Mouse (Mus musculus): ENCODE measurements around the gene Rnf44.

Rnf44 gene

GRCm38 (mm10) chr13:54687096-54687495 lies 6.6 kb downstream of the Rnf44 start:
- peak; percentile 54 for DNase-seq (ENCODE audit: low read depth, low spot score)

DNA sequence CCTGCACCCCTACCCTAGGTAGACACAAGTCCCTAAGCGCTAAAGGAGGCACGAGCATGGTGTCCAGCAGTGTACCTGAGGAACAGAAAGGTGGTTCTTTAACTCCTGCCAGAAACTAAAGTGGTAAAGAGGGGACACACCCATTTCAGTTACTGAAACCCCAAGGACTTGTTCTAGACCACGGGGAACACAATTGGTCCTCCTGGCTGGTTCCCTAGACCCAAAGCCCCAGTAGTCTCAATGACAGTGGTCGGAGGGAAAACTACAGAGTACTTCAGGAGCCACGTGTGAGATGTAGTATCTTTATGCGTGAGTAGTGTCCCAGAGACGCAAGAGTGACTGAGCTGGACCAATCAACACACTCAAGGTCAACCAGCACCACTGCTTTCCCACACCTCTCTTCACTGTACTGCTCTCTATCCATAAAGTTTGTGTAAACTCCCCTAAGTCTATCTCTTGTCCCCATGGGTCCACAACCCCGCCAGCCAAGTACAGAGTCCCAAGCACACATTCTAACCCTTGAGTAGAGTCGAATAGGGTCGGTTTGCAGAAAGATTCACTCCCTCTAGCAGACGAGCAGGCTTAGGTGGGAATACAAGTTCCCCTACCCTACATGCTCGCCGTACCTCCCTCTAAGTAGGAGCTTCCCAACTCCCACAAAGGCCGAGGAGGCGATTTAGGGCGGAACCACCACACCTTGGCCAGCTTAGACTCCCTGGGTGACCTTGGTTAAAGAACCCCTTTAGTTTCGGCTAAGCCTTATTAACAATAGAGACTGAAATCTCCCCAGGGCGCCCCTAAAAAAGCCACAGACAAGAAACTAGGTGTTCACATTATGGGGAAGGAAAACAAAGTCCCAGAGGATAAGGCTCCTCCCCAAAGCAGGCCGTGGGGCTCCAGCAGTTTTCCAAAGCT lies 7.3 kb downstream of the Rnf44 start:
- DNase-seq (ENCODE audit: low read depth, low spot score), result no peak

GRCm38 (mm10) chr13:54685174-54685573 lies 8.5 kb downstream of the Rnf44 start:
- DNase-seq (ENCODE audit: low read depth, low spot score), result no peak

DNA sequence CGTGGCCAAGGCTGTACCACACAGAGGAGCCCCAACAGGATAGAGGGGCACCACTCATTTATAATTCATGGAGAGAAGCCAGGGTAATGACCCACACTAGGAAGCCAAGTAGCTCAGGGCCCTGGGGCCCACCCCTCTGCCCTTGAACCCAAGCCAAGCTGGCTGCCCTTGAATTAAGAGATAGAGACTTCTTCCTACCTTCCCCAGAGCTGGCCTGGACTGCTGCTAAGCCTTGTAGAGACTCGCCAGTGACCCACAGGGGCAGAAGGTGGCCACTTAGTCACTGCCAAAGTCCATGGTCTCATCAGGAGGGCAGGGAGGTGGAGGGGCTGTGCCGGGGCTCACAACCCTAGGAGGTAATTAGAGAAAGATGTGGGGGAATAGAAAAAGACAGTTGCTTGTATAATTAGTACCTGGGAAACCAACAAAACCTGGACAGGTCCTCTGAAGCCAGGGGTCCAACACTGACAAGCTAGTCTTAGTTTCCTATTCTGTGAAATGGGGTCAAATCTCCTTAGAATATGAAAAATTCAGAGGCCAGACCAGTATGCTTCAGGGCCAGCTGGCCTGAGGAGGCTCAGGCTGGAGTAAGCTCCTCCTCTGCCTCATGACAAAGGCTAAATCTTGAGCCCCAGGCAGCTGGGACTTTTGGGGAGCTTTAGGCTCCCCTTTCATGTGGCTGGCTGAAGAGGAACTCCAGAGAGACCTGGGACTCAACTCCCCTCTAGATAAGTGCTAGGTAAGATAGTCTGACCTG lies 9.4 kb downstream of the Rnf44 start:
- no peak for DNase-seq (ENCODE audit: low read depth, low spot score)

DNA sequence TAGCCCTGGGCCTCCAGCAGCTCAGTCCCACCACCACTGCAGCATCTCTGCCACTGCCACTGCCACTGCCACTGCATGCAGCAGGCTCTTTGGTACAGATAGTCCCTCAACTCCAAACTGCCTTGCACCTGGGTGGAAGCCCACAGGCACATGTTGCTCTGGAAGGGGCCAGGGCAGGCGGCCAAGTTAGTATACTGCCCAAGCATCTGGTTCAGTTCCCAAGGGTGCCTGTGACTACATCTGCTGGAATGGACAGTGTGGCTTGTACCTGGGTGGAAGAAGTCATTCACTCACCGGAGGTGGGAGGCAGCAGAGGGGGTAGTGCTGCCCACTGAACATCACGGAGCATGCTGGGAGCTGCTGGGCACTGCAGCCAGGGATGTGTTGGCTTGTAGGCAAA lies 10.4 kb downstream of the Rnf44 start:
- no peak for DNase-seq (ENCODE audit: low read depth, low spot score)

DNA sequence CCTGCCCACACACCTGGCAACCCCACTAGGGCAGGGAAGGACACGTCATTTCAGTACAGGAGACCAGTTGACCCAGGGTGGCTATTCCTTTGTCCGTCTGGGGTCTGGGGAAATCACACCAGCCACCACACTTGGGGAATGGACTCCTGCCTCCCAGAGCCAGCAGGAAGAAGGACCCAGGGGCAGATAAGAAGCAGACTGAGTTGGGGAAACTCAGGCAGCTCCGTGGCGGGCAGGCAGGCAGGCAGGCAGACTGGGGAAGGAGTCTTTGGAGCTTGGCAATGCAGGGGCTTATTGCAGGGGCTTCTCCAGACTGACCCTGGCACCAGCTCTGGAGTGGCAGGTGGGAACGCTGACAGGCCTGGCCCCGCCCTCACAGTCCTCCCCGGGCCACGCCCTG lies 12.4 kb downstream of the Rnf44 start:
- no peak for DNase-seq (ENCODE audit: low read depth, low spot score)

DNA sequence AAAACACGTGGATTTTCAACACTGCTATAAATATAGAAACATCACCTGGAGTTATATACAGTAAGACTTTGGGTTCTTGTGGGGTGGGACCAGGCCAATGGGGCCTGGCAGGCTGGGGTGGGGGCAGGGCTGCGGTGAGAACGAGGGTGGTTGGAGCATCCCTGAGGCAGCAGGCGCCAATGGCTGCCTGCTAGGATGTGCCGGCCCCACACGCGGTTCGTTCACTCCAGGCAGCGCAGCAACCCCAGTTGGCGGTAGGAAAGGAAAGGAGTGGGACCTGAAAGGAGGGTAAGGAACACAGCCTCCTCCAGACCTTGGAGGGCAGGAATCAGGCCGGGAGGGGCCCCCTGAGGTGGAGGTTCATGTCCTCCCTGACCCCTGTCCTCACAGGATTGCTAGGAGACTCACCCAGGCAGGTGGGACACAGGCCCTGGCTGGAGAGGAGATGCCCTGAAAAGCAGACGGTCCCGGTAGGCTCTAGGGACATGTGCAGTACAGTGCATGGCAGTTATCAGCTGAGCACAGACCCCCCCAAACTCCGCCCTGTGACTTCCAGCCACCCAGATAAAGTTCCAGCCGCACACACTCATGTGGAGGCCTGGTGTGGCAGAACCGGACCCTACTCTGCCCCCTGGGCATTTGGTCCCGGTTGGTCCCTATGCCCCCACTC lies 13.4 kb downstream of the Rnf44 start:
- no peak for DNase-seq (ENCODE audit: low read depth, low spot score)

DNA sequence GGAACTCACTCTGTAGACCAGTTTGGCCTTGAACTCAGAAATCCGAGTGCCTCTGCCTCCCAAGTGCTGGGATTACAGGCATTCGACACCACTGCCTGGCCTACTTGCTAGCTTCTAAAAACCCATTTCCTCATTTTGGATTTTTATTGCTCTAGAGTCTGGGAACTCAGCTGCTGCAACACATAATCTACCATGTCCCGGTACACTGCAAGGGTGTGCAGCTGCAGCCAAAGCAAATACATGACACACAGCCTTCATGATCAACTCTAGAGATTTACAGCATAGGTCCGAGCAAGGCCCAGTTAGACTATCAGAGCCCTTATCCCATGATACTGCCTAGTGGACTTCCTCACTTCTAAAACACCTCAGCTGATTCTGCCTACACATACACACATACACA lies 15.4 kb downstream of the Rnf44 start:
- no peak for DNase-seq (ENCODE audit: low read depth, low spot score)

DNA sequence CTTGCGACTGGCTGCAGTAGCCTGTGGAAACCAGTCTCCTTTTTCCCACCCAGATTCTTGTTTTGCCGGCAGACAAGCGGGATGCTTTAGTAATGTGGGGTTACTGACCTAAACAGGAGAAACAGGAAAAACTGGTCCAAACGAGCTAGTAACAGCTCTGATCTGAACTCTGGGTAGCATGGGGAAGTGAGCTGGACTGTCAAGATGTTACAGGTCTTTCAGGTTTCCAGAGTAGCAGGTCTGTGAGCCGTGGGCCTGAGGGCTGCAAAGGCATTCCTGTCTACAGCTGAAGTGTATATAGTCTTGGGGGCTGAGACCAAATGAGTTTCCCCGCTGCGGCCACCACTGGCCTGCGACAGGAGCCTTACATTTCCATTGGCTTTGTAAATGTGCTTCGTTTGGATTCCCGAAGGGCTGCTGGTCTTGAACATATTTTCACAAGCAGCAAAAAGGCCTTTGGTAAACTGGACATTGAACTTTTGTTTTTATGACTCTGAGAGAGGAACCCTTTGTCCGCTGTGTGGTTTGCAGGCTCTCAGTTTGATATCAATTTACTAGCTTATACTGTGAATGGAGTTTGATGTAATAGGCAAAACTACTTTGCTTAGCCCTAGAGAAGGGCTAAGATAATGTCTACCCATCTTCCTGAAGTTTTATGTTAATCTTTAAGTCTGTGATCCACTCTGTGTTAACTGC lies 17.7 kb downstream of the Rnf44 start:
- DNase-seq (ENCODE audit: low read depth, low spot score), result no peak

- DNase-seq (ENCODE audit: low read depth, low spot score), result no peak
Observed at GRCm38 (mm10) chr13:54670491-54670890, 23.2 kb downstream of the Rnf44 start.

DNA sequence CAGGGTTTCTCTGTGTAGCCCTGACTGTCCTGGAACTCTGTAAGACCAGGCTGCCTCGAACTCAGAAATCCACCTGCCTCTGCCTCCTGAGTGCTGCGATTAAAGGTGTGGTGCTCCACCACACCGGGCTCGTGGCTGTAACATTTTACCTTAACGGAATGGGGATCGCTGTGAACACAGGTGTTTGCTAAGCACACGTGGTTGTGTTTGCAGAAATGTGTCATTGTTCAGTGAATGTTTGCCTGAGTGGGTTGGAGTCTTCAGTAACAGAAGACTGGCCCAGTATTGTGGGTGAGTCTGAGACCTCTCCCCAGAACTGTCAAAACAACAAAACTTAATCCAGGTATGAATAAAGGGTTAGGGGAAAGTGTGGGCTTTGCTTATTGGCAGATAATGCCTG lies 28.6 kb downstream of the Rnf44 start:
- DNase-seq (ENCODE audit: low read depth, low spot score), result no peak

GRCm38 (mm10) chr13:54664509-54664908 lies 29.2 kb downstream of the Rnf44 start:
- DNase-seq (ENCODE audit: low read depth, low spot score), result no peak

- DNase-seq (ENCODE audit: low read depth, low spot score), result no peak
Observed at GRCm38 (mm10) chr13:54663999-54664398, 29.7 kb downstream of the Rnf44 start.

DNA sequence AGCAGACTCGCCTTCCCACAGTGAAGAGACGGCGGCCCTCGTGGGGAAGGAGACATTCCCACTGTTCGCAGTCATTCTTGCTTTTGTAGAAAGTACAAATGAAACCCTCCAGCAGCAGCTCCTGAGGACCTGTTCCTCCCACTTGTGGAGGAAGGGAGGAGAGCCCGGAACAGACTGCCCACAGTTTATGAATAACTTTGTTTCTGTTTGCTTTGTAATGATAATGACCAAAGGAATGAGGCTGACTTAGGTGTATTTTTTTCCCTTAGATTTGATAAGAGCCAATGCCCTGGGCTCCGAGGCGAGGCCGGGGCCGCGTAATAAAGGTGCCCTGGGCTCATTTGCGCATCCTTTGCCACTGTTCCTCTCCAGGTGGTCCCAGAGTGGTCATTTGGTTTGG lies 32.3 kb downstream of the Rnf44 start:
- no peak for DNase-seq (ENCODE audit: low read depth, low spot score)

- DNase-seq (ENCODE audit: low read depth, low spot score), result no peak
Observed at GRCm38 (mm10) chr13:54660877-54661276, 32.8 kb downstream of the Rnf44 start.

DNA sequence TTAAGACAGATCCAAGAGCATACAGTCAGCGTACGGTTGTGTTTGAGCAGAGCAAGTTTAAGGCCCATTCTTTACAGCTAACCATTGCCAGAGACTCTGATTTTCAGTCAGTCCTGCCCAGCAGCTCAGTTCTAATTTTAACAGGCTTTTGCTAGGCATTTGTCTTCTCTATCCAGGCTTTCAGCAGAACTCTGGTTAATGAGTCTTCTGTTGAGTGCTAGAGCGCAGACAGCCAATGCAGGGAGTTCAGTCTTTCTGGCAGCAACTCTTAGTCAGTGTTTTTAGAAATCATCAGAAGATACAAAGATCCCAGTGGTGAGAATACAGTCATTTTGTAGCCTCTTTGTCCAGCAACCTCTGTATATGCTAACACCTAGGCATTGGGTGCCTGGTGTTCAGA lies 43.2 kb downstream of the Rnf44 start:
- DNase-seq (ENCODE audit: low read depth, low spot score), result no peak

GRCm38 (mm10) chr13:54635011-54635410 lies 58.7 kb downstream of the Rnf44 start:
- DNase-seq (ENCODE audit: low read depth, low spot score), result no peak

GRCm38 (mm10) chr13:54632731-54633277 lies 60.9 kb downstream of the Rnf44 start:
- no peak for DNase-seq (ENCODE audit: low read depth, low spot score)

All from skeletal muscle tissue, adult 2 months (tissue).